Mouse (Mus musculus): Measurements from ENCODE around the gene Ddx3x.
"Not testable (repeated sequence)": the region's sequence is repeated elsewhere in the genome, so short reads cannot be mapped to it uniquely, and the experiment has no call there.

Gene Ddx3x

DNA sequence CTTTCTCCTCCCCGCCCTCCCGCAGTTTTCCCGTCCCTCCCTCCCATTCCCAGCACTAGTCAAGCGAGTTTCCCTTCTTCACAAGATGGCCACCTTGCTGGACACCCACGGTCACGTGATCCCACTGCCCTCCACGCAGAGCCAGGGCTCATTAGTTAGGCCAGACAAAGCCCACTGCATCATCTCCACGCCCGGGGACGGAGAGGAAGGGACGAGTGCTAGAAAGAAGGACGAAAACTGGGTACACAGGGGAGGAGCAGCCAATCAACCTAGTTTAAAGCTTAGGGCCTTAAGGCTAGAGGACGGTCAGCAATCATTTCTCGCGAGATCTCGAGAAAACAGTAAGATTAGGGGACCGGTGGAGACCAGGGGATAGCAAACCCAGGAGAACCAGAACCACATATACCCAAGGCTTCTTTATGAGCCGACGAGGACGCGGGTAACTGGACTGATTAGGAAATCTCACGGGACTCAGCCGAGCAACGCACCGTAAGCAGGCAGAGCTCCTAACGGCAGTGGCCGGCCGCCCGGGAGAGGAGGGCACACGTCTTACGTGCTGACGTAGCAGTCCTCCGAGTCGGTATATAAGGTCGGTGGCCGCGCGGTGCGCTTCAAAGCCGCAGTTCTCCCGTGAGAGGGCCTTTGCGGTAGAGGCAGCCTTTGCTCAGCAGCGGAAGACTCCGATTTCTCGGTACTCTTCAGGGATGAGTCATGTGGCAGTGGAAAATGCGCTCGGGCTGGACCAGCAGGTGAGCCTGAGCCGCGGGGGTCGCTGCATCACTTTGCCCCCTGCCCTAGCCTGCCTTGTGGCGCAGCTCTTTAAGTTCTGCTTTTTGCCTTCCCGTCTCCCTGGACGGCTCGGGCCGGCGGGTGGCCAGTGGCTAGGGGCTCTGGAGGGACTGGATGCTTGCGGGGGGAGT, at the start of gene Ddx3x:
Gene Ddx3x, plus strand, starts transcription at position 562 of the 920 bp plus-strand sequence.
- peak; percentile 87 for DNase-seq (ENCODE audit: low spot score)

DNA sequence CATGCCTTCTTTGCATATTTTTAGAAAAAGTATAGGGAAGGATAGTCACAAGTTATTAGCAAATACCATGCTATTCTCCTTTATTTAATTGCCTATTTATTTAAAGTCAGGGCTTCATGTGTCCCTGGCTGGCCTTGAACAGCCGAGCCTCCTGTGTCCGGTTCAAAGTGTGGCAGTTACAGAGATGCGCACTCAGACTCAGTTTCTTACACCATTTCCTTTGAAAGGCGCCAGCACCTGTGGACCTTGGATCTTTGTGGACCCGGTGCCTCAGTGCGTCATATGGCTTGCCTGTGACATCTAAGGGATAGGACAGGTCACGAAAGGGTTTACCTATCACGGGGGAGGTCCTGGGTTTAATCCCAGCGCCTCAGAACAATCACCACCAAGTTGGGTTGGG, 49.5 kb upstream of the Ddx3x start:
- DNase-seq (ENCODE audit: low spot score), result no peak

DNA sequence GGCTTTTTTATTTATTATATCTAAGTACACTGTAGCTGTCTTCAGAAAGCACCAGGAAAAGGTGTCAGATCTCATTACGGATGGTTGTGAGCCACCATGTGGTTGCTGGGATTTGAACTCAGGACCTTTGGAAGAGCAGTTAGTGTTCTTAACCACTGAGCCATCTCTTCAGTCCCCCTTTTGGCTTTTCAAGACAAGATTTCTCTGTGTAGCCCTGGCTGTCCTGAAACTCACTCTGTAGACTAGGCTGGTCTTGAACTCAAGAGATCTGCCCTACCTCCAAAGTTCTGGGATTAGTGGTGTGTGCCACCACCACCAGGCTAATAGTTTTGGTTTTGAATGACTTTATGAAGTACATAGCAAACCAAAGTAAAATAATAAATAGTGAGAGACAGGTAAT, 47.9 kb upstream of the Ddx3x start:
- not testable (repeated sequence) for DNase-seq (ENCODE audit: low spot score)

DNA sequence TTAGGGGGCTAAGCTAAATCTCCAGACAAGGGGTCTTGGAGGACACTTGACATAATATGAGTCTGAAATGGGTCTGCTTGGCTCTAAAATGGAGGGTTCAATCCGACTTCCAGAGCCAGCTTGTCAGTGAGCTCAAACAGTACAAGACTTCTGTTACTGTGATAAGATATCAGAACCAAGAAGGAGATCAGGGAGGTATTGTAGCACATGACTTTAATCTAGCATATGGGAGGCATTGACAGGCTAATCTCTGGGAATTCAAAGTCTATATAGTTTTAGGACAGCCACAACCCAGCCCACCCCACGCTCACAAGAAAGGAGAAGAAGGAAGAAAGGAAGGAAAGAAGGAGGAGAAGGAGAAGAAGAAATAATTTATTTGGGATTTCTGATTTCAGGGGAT, 47.1 kb upstream of the Ddx3x start:
- no peak for DNase-seq (ENCODE audit: low spot score)

DNA sequence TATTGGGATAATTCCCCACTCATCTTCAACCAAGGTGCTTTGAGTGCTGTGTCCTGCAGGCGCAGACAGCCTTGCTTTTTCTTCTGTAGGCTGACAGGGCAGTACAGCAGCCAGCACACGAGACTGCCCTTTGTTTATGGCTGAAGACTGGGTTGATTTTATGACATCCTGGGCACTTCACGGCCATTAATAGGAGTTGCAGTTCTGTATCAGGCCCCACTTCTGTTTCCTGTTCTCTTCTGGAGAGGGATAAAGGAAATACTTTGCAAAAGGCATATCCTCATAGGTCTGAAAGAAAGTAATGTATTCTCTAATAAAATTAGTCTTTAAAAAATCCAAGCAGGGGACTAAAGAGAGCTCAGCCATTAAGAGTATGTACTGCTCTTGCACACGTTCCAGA, 46.1 kb upstream of the Ddx3x start:
- no peak for DNase-seq (ENCODE audit: low spot score)

DNA sequence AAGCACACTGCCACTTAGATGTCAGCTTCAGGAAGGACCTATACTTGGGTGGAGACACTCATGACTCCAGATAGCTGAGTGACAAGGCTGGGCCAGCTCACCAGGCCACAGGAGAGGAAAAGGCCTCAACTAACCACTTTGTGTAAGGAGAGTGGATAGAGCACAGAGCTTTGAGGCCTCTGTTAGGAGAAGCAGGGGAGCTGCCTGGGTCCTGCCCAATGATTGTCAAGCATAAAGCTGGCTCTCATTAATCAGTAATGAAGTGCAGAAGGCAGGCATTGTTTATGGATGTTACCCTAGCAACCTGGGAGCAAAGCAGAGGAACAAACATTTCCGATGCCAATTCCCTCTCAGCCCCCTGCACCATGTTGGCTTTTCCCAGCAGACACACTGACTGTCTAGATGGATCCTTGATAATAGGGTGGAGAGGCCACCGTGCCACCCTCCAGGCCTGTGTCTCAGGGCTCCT, 44.6 kb upstream of the Ddx3x start:
- DNase-seq (ENCODE audit: low spot score), result no peak

DNA sequence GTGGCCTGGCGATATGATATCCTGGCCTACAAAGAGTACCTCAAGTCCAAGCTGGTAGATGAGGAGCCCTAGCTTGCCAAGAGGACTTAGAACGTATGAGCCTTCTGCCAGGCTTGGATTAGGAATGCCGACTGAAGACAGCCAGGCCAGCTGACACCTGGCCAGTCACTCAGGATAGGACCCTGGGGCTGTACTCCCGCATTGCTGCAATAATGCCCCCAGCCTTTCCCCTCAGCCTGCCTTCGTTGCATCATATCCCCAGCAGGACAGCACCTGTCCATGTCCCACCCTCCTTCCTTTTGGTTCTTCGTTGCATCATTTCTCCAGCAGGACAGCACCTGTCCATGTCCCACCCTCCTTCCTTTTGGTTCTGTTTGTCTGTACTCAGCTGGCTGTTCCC, 41.3 kb upstream of the Ddx3x start:
- DNase-seq (ENCODE audit: low spot score), result no peak

DNA sequence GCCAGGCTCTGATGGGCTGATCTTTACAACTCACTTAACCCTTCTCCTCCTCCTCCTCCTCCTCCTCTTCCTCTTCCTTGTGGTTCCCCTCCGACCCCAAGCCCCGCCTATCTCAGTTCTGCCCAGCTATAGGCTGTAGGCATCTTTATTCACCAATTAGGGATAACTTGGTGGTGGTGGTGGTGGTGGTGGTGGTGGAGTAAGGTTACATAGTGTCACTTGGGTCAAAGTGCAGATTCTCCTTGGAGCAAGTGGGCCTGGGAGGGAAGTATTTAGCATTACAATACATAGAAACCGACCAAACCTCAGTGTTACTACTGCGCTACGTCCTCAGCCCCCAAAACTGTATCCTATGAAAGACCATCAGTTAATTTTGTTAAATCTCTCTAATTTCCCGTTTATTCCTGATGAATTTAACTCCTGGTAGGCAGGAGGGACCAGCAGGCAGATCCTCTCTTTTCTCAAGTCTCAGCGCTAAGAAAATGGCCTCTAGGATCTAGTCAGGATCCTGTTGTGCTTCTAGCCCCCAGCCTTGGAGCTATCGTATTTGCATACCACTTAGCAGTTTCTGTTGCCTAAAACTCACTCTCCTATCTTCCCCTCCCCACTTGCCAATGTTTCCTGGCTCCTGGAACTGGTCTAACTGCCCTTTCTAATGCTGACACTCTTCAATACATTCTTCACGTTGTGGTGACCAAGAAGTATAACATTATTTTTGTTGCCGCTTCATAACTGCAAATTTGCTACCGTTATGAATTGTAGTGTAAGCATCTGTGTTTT, 39.9 kb upstream of the Ddx3x start:
- no peak for DNase-seq (ENCODE audit: low spot score)

DNA sequence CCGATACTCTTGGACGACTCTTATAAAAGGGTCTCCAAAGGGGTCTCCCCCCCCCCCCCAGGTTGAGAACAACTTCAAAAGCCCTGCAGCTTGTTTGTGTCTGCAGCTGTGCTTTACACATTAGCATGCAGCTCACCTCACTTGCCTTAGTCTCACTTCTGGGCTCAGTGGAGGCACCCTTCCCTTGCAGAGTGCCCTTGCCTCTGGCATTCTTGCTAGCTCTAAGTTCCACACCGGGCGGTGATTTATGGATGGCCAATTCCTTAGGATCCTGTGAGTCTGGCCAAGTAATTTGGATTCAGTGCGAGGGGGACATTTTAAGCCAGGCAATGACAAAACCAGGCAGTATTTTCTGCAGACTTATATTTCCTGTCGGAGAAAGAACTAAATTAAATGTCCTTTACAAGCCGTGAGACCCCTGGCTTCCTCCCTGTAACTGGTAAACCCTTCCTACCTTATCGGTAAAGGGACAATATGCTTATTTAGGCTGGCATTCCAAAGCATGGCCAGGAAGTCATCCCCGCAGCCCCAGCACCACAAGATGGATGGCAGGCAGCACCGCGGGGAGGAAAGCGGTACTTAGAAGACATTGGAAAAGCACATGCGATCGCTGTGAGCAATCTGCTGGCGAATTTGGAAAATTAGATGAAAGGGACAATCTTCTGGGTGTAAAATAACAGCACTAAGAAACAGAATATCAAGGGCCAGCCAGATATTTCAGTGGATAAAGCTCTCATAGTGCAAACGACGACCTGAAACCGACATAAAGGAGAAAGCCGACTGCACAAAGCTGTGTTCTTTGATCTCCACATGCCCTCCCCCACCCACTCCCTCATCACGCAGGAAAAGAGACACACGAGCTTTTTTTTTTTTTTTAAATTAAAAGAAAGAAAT, 39.1 kb upstream of the Ddx3x start:
- DNase-seq (ENCODE audit: low spot score), result no peak

DNA sequence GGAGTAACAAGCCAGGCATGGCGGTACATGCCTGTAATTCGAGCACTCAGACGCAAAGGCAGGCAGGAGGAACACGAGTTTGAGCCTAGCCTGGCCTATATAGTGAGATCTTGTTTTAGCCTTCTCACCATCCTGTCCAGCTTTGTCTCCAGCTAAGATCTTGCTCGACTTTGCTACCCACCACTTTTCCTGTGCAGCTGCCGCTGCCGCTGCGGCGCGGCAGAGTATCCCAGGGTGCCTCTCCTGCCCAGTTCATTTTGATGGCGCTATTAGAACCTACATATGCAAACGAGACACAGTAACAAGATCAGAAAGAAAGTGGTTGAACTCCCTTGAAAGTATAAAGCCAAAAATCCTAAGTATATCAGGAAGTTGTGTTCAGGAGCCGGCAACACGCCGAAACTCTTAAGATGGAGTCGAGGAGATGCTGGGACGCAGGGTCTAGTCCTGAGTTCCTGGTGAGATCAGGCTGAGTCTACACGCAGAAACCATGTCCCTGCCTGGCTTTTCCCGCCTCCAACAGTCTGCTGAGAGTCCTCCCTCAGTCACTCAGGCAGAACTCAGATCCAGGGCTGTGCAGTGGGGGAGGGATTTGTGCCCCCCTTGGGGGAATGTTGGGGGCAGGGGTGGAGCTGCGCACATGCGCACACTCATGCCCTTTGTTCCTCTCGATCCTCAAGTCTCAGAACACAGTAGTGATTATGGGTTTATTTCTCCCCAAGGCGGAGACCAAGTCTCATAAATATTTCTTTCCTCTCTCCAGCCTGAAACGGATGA, 38.3 kb upstream of the Ddx3x start:
- DNase-seq (ENCODE audit: low spot score), result peak; percentile 79

DNA sequence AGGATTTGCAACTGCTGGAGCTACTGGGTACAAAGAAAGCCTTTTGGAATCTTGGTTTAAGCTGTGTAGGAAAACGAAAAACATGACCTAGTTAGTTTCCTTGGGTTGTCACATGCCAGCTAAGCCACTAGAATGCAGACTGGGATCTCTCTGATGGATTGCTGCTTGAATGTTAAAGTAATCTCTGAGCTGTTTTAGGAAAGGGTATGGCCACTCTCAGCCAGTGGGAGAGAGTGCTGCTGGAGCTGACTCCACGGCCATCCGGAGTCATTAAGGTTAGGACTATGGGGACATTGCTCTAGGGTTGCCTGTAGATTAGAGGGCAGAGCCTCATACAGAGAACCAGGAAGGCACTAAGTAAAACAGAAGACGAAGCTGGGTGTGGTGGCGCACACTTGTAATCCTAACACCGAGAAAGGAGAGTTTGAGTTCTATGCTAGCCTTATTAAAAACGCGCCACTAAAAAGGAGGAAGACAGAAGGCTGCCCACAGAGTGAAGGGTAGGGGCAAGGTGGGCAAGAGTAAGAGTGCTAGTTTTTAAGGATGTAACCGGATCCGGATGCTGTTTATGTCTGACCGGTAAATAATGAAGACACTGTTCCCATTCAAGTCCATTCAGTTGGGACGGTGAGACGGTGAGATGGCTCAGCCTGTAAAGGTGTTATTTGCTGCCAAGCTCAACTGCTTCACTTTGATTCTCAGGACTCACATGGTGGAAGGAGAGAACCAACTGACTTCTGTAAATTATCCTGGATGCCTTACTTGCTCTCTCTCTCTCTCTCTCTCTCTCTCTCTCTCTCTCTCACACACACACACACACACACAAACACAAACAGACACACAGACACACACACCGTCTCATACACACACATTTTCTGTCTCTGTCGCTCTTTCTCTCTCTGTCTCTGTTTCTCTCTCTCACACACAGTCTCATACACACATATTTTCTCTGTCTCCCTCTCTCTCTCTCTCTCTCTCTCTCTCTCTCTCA, 37.3 kb upstream of the Ddx3x start:
- DNase-seq (ENCODE audit: low spot score), result peak; percentile 38

DNA sequence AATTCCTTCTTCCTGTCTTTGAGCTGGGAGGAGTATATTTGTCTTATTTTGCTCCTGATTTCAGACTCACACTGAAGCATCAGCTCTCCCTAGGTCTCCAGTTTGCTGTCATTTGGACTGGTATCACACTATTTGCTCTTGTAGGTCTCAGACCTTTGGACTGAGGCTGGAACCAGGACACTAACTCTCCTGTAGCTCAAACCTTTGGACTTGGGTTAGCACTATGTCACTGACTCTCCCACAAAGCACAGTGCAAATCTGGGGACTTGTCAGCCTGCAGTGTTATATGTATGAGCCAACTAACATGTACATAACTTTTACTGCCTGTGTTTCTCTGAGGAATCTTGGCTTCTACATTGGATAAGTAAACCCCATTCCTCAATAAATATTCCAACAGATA, 36.2 kb upstream of the Ddx3x start:
- no peak for DNase-seq (ENCODE audit: low spot score)

DNA sequence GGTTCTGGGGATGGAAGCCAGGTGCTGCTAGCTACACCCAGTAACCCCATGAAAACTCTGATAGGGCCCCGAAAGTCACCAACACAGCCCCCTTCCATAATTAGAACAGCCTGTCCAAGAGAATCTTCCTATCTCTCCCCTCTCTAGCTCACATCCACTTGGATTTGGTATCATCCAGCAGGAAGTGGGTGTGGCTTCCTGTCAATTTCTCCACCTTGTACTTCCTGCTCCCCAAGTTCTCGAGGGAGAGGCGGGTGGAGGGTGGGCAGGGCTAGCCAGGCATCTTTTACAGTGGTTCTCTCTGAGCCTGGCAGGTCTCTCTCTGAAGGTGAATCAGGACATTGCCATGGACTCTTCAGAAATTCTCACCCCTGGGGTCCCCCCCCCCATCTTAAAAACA, 35.7 kb upstream of the Ddx3x start:
- no peak for DNase-seq (ENCODE audit: low spot score)

DNA sequence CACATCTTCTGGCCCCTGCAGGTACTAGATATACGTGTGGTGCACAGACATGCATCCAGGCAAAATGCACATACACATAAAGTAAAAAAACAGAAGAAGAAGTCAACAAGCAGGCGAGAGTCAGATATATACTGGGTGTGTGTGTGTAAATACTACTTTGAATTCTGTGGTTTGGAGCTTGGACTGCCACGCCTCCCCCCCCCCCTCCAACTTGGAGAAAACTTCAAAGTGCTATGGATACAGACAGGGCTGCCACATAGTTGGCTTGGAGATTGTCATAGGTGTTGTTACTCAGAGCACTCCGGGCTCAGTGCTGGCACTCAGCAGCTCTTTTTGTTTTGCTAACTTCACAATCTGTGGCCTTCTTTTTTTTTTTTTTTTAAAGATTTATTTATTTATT, 29.1 kb upstream of the Ddx3x start:
- no peak for DNase-seq (ENCODE audit: low spot score)

DNA sequence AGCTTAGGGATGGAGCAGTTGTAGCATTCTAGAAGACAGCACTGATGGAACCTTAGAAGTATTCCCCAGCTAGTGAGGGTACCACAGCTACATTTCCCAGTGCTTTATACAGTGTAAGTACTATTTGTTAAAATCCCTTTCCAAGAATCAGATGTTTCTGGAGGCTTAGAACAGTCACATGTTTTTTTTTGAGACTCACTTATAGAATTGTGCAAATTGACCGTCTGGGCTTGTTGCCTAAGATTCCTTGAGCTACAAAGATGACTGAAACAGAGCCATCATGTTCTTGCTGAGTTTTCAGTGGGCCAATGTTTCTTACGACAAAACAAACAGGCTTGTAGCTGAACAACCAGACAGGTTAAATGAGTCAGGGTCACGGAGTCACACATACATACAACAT, 26.5 kb upstream of the Ddx3x start:
- no peak for DNase-seq (ENCODE audit: low spot score)

DNA sequence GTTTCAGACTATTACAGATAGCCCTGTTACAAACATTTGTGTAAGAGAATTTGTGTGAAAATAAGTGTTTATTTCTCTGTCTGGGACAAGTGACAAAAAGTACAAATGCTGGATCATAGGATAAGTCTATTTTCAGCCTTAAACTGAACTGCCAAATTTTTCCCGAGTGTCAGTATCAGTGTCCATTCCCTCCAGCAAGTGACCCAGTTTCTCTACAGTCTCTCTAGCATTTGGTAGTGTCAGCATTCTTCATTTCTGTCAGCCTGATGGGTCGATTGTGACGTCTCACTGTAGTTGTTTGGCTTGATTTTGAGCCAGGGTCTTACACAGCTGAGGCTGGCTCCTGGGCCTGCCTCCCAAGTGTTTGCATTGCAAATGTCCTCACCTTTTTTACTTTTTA, 17.4 kb upstream of the Ddx3x start:
- no peak for DNase-seq (ENCODE audit: low spot score)

DNA sequence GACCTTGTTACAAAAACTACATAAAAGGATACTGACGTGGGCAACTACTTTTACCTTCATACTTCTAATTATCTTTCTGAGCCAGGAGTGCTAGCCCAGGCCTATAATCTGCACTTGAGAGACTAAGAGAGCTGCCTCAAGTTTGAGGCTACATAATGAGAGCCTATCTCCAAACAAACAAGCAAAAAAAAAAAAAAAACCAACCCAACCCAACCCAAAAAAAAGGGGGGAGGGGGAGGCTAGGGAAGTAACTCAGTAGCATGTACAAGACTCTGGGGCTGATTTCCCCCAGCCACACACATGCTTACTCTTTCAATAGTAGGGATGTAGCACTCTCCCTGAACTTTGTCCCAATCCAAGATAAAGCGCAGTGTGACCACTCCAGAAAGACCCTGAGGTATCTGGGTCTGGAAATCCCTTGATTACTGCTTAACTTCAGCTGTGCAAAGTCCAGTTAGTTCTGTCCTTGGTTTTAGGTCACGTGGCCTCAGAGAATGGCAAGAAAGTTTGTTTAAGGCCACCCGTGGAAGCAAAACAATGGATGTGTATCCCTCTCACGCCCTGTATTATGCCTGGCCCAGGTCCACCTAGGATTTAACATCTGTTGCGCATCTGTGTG, 5.1 kb upstream of the Ddx3x start:
- no peak for DNase-seq (ENCODE audit: low spot score)

DNA sequence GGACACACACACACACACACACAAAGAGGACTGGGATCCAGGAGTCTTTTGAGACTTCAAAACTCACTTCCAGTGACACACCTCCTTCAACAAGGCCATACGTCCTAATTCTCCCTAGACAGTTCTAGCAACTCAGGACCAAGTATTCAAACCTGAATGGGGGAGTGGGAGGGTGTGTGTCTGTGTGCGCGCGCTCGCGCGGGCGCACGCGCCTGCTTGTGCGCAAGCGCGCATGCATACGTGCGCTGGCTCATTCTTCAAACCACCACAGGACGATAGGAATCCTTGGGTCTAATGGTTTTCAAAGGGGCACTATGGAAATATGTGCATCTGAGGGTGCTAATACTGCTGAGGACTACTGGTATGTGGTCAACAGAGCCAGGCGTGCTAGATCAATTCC, 1.8 kb upstream of the Ddx3x start:
- DNase-seq (ENCODE audit: low spot score), result no peak

DNA sequence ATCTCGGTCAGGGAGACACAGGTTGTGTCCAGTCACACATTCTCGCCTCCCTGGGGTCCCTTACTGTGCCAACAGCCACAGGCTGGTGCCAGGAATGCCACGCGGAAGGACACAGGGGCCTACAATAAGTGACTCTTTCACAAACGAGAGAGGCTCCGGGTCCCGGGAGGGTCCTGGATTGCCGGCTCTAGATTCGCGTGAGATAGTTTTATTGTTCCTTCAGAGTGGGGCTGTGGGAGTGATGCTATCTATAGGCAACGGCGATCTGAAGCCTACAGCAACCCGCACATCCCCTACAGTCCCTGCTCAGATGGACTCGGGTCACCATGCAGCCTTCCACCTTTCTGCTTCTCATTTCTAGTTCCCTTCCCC, 747 bp upstream of the Ddx3x start:
- DNase-seq (ENCODE audit: low spot score), result peak; percentile 56

All from testis, postnatal 10 days (tissue).